Mouse (Mus musculus): ENCODE results near the gene Carnmt1.
A peak's percentile ranks its signal among the peaks of the same experiment; 100 is the strongest.

Carnmt1 gene

GRCm38 (mm10) chr19:18712866-18713300 lies 42.3 kb downstream of the Carnmt1 start, which contains the start of gene D030056L22Rik:
Gene D030056L22Rik (plus strand): TSS chr19:18713193.
- DNase-seq (ENCODE audit: low spot score in 2 of 2): peak; percentile 95 to 98

- DNase-seq (ENCODE audit: low spot score in 2 of 2): peak; percentile 25 to 27
Measured at GRCm38 (mm10) chr19:18713357-18713756, 42.8 kb downstream of the Carnmt1 start.

DNA sequence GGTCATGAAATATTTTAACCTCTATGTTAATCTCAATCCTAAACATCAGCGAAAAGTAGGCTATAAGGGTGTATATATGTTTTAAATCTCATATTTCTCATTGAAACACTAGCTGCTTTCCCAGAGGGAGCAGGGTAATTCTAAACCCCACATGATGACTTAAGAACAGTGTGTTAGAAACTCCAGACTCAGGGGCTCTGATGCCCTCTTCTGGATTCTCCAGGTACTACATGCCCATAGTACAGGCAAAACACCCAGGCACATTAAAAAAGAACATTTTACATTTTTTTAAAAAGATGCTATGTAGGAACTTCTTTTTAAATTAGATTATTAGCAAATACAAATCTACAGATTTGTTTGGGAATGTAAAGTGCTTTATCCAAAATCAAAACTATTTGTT lies 45.8 kb downstream of the Carnmt1 start:
- peak; percentile 25 to 63 for DNase-seq (ENCODE audit: low spot score in 2 of 2)

- no peak for DNase-seq (ENCODE audit: low spot score in 2 of 2)
Measured at GRCm38 (mm10) chr19:18720337-18720736, 49.8 kb downstream of the Carnmt1 start.

- DNase-seq (ENCODE audit: low spot score in 2 of 2): no peak
Measured at GRCm38 (mm10) chr19:18725186-18725585, 54.6 kb downstream of the Carnmt1 start.

DNA sequence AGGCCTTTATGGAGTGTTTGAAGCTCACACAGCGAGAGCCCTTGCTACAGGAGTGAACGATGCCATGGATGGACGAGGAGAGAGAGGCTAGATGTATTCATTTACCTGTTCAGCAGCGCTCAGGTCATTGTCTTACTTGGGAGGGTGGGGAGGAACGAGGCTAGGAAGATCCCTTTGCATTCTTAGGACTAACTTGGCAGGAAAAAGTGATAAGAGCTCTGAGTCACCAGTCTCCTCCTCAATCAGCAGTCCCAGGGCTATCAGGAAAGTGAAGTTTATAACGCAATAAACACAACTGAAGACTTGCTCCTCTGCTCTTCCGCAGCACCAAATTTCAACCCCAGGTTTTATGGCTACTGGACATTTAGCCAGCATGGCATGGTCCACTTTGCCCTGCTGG lies 59.7 kb downstream of the Carnmt1 start:
- DNase-seq (ENCODE audit: low spot score in 2 of 2): no peak

GRCm38 (mm10) chr19:18731077-18731476 lies 60.5 kb downstream of the Carnmt1 start:
- no peak for DNase-seq (ENCODE audit: low spot score in 2 of 2)

GRCm38 (mm10) chr19:18735901-18736300 lies 65.3 kb downstream of the Carnmt1 start:
- no peak for DNase-seq (ENCODE audit: low spot score in 2 of 2)

DNA sequence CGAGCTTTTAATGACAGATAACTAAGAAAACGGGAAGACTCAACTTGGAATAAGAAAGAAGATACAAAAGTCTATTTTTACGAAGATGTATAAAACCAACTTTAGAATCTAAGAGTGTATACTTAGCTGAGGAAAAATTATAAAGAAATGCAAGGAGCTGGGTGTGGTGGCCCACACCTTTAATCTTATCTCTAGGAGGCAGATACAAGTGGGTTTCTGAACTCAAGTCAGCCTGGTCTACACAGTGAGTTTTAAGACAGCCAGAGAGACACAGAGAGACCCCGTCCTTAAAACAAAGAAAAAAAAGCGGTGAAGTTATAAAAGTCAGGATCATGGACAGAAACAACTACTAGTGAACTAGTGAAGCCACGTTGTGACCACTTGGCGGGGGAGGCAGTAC lies 68.6 kb downstream of the Carnmt1 start:
- DNase-seq (ENCODE audit: low spot score in 2 of 2): no peak

DNA sequence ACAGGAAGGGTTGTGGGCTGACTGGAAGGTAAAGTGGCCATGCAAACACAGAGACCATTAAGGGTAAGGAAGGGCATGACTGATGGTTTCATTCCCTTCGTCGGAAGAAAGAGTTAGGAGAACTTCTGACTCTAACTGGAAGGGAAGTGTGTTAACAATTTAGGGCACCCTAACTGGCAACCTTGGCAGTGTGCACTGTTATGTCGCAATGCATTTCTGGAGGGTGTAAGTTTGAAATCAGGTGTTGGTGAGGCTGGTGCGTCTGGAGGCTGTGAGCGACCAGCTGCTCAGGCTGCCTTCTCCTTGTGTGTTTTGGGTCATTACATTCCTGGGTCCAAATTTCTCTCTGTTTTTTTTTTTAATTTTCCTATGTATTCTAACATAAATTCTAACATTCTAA lies 73.4 kb downstream of the Carnmt1 start:
- DNase-seq (ENCODE audit: low spot score in 2 of 2): no peak

DNA sequence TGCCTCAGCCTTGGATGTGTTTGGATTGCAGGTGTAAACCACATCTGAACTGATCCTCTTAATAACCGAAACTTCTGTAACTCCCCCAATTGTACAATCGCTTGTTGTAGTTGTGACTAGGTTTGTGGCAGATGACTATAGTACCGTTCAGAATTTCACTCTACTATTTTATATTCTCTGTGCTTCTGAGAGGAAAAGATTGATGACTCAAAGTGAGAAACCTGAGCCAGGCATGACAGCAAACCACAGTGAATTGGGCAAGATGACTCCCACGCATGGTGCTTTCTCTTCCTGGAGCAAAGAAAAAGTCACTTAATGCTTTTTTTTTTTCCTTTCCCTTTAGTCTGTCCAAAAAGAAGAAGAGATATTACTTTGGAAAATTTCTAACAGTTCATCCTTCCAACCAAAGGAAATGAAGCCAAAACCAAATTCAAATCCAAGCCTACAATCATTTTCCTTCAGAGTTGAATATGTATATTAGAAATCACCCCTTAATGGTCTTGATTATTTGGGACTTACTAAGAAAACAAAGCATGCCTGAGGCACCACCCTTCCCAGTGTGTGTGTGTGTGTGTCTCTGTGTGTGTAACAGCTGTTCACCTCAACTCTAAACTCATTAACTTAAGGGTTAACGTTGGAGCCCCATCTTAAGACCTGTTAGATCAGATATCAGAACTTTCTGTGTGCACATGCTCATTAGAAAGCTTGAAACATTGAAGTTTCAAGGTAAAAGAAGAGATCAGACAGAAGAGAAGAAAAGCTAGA lies 76.2 kb downstream of the Carnmt1 start:
- DNase-seq (ENCODE audit: low spot score in 2 of 2): no peak

DNA sequence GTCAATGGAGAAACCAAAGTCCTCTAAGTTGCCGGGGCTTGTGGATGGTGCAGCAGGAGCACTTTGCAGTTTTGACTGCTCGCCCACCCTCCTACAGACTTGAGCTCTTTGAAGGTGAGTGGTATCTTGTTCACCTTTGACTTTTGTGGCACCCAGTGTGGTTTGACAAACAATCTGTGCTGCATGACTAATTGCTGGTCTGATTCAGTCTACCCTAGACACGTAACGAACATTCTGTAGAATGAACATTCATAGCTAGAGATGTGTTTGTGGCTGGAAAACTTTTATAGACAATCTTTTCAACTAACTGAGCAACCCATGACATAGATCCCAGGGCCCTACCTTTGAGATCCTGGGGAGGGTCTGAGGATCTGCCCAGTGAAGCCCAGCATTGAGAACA lies 76.8 kb downstream of the Carnmt1 start:
- DNase-seq (ENCODE audit: low spot score in 2 of 2): no peak

DNA sequence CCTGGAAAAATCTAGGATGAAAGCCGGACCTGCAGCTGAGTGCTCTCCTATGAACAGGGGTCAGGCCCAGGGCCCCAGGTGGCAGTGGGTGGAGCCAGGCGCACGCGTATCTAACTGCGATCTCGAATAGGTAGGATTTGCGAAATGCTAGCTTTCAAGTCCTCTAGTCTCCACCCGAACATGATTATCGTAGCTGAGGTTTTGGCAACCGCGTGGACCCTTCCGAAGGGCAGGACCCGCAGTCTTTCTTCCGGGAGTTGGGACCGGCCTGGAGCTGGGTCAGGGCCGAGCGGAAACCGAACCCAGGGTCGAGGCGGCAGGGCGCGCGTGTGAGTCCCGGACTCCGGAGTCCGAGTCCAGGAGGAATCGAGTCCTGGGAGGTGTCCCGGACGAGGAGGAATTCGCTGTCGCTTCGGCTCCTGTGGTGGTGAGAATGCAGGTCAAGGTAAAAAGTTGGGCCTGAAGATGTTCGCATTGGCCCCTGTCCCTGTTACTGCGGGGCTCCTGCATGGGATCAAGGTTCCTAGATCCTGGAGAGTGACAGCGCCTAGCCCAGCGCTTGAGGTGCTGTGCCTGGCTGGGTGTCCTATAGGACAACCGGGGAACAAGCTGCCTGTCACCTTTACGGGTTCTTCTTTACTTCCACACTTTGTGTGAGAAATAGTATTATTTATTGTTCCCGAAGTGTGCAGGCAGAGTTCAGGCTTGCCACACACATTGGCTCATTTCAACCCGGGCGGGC lies 79.2 kb downstream of the Carnmt1 start, which contains the start of gene Trpm6:
TSS of gene Trpm6 (plus strand) at position 386 of the 742 bp plus-strand sequence.
- DNase-seq (ENCODE audit: low spot score in 2 of 2): no peak

Data from frontal cortex, postnatal 14 days (tissue).